Mouse (Mus musculus) forebrain, embryonic 14.5 days (tissue): ENCODE results near the gene Onecut3. TPM values are rescaled to one million over a fixed set of nuclear protein-coding genes. Genes with fewer than 3 reads are reported as not detected.

Experiments used
- ATAC-seq: fragments of 200-750 bp; cut with Nextera tagmentation; 2 replicates; pipeline ENCODE4 v1.8.0; 2017; ENCODE audit warnings: mild to moderate bottlenecking, moderate library complexity
- DNase-seq: peaks from one replicate; pipeline ENCODE4 v3.0.0-alpha.2; 2015; ENCODE audit warnings: low spot score
- H3K27ac ChIP-seq: fragments of 300-500 bp; sonication (generic); 2 replicates; pipeline ENCODE4 v1.5.1; 2014; ENCODE audit warnings: low read depth, mild to moderate bottlenecking, control low read depth, low read length, moderate library complexity
- H3K27me3 ChIP-seq: fragments of 300-500 bp; sonication (generic); replicated peaks from 2 replicates; pipeline ENCODE4 v1.6.1; 2014; ENCODE audit warnings: low read length, control low read depth, mixed read lengths; ENCODE audit not compliant: control insufficient read depth, insufficient read depth
- H3K36me3 ChIP-seq: fragments of 300-500 bp; sonication (generic); 2 replicates; pipeline ENCODE4 v1.6.1; 2014; ENCODE audit warnings: low read length, control low read depth; ENCODE audit not compliant: control insufficient read depth, insufficient read depth
- H3K4me1 ChIP-seq: fragments of 300-500 bp; sonication (generic); 2 replicates; pipeline ENCODE4 v1.6.1; 2014; ENCODE audit warnings: antibody characterized with exemption, low read length, control low read depth; ENCODE audit not compliant: control insufficient read depth, insufficient read depth
- H3K4me2 ChIP-seq: fragments of 300-500 bp; sonication (generic); 2 replicates; pipeline ENCODE4 v1.6.1; 2014; ENCODE audit warnings: mild to moderate bottlenecking, control low read depth, low read length
- H3K4me3 ChIP-seq: fragments of 300-500 bp; sonication (generic); 2 replicates; pipeline ENCODE4 v1.5.1; 2014; ENCODE audit warnings: low read depth, low read length, control low read depth
- H3K9ac ChIP-seq: fragments of 300-500 bp; sonication (generic); 2 replicates; pipeline ENCODE4 v1.6.1; 2014; ENCODE audit warnings: mild to moderate bottlenecking, low read length, control low read depth, moderate library complexity
- H3K9me3 ChIP-seq: fragments of 300-500 bp; sonication (generic); replicated peaks from 2 replicates; pipeline ENCODE4 v1.6.1; 2016; ENCODE audit warnings: low read length, control low read depth, mixed read lengths; ENCODE audit not compliant: control insufficient read depth
- WGBS: fragments of 180-500 bp; shearing (Covaris S2); extraction: QIAGEN DNeasy Blood & Tissue Kit; methylation state at CpG from one replicate; pipeline ENCODE4 v1.1.7; 2014; 5-methylcytosine and 5-hydroxymethylcytosine counted together
- polyA plus RNA-seq: library from polyadenylated mRNA; unstranded; fragments of >200 nt; fragmentation: Nextera tagmentation; extraction: Ambion mirVana; gene quantifications from 2 replicates; pipeline ENCODE4 v1.2.1, GENCODE M21; 2014

The Onecut3 gene
- polyA plus RNA-seq, 1 experiment from 2014 or later, result 0.34 TPM

DNA sequence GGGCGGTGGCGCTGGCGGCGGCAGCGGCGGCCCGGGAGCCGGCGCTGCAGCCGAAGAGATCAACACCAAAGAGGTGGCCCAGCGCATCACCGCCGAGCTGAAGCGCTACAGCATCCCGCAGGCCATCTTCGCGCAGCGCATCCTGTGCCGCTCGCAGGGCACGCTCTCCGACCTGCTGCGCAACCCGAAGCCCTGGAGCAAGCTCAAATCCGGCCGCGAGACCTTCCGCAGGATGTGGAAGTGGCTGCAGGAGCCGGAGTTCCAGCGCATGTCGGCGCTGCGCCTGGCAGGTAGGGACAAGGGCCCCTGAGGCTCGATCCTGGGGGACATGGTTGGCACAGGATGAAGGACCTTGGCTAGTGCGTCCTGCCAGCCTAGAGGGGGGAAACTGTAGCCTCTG, 1.3 kb downstream of the Onecut3 start:
- peaks cover 98% of the 10 kb centered on the region for H3K27me3 ChIP-seq
- H3K4me2 ChIP-seq, result peak overlapping the region; percentile 66; the same call in 1 of the 2 replicates
- peak overlapping the region; percentile 32 for H3K4me3 ChIP-seq
- ATAC-seq, result no peak
- 0% methylated on average over 23 of the region's 35 CpGs for WGBS
- no peaks in the 10 kb centered on the region for H3K9me3 ChIP-seq
- H3K4me1 ChIP-seq, result 0 out of 2 replicates have a peak, but pooled peaks cover 5% of the 10 kb centered on the region
- H3K27ac ChIP-seq, result no peak overlapping the region
- 0 out of 2 replicates have a peak overlapping the region, but pooled peaks have one; percentile 17 for H3K9ac ChIP-seq
- no peaks in the 10 kb centered on the region for H3K36me3 ChIP-seq
- no peak for DNase-seq

DNA sequence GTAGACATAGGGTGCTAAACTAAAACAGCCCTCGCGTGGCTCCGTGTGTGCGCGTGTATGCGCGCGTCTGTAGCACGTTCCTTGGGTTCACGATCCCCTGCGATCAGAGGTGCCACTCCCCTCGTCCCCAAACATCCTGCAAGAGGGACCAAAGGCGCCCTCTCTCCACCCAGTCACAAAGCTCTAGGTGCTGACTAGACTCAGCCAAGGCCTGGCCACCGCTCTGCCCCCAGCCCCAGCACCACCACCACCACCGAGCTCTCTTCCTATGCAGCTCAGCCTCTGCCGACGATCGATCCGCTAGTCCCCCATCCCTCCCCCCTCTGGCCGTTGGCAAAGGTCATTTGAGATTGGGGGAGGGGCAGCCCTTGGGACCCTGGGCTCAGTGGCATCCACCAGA, 1.8 kb downstream of the Onecut3 start:
- Histone ChIP-seq H3K9me3 (no peaks in the 10 kb centered on the region), H3K27ac (no peak overlapping the region), H3K27me3 (peaks cover 98% of the 10 kb centered on the region), H3K4me2 (no peak overlapping the region), H3K4me1 (0 out of 2 replicates have a peak, but pooled peaks cover 5% of the 10 kb centered on the region), H3K9ac (no peak overlapping the region), H3K4me3 (peak overlapping the region; percentile 32), H3K36me3 (no peaks in the 10 kb centered on the region)
- WGBS, result 0% methylated on average over 20 of the region's 20 CpGs
- DNase-seq, result no peak
- ATAC-seq, result no peak

DNA sequence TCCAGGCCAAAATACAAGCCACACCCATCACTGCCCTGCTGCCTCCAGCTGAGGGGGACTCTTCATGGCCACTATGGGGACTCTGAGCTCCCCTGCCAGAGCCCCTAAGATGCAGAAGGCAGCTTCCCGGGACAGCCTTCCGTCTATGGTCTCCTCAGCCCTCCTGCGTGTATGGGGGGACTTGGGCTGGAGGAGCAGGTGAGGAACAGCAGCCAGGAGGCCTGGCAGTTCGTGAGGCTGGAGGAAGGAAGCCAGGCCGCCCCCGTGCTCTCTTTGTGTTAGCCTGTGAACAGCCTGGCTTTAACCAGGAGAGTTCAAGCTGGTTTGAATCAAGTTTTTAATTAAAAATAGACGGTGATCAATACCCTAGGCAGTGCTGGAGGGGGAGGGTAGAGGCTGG, 7.7 kb downstream of the Onecut3 start:
- H3K9ac ChIP-seq, result no peak overlapping the region
- H3K27me3 ChIP-seq, result peaks cover 80% of the 10 kb centered on the region
- WGBS, result 0% methylated on average over 7 of the region's 7 CpGs
- no peaks in the 10 kb centered on the region for H3K9me3 ChIP-seq
- H3K4me2 ChIP-seq, result no peak overlapping the region
- ATAC-seq (no peak), DNase-seq (no peak)
- H3K36me3 ChIP-seq, result no peaks in the 10 kb centered on the region
- no peak overlapping the region for H3K27ac ChIP-seq
- H3K4me1 ChIP-seq, result no peaks in the 10 kb centered on the region
- no peak overlapping the region for H3K4me3 ChIP-seq

DNA sequence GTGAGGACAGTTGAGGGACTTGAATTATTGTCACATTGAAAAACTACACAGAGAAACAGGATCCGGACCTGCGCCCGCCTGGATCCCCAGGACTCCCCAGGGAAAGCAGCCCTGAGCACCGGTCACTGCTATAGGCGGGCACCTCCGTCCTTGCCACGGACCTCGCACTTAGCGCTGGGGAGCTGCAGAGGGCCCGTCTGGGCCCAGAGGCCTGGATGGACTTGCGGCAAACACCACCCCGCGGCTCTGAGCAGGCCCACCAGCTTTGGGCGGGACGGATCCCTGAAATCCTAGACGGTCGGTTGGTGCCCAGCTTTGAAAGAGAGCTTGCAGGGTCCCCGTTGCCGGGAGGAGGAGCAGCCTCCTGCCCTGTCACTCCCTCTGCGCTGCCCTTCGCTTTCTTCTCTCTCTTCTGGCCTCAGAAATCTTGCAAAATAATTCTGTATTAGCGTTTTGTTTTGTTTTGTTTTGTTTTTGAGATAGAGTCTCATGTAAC, 8.2 kb downstream of the Onecut3 start:
- no peak overlapping the region for H3K9ac ChIP-seq

DNA sequence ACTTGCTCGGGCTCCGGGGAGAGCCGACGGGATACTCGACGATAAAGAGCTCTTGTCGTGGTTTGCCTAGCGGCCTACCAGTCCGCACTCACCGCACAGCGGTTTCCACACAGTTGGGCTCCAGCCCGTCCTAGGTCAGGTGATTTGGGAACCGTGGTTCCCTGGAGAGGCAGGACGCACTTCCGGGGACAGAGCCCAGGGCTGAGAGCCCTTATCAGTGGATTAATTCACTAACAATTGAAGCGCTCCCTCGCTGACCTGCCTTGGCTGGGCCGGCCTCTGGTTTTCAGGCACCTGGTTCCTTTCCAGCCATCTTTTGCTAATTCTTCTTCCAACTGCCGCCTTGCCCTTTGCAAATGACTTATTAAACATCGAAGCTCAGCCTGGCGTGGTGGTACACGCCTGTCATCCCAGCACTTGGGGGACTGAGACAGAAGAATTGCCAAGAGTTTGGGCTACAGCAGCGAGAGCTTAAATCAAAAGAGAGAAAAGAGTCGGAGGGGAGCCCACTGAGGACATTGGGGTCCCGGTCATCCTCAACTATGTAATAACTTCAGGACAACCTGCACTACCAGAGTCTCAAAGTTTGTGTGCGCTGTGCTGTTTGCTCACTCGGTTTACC, 9.1 kb downstream of the Onecut3 start:
- no peaks in the 10 kb centered on the region for H3K9me3 ChIP-seq
- no peak overlapping the region for H3K4me3 ChIP-seq
- 1% methylated on average over 27 of the region's 27 CpGs for WGBS
- H3K9ac ChIP-seq, result no peak overlapping the region
- H3K4me2 ChIP-seq, result no peak overlapping the region
- H3K4me1 ChIP-seq, result no peaks in the 10 kb centered on the region
- no peak for ATAC-seq
- H3K36me3 ChIP-seq, result no peaks in the 10 kb centered on the region
- H3K27me3 ChIP-seq, result peaks cover 67% of the 10 kb centered on the region
- no peak overlapping the region for H3K27ac ChIP-seq
- DNase-seq, result no peak

More for the DNA sequence above, 8.2 kb downstream of the Onecut3 start:
- H3K4me2 ChIP-seq, result no peak overlapping the region
- no peak for DNase-seq
- H3K27me3 ChIP-seq, result peaks cover 75% of the 10 kb centered on the region
- ATAC-seq, result no peak
- H3K27ac ChIP-seq, result no peak overlapping the region
- H3K4me1 ChIP-seq, result no peaks in the 10 kb centered on the region
- no peak overlapping the region for H3K4me3 ChIP-seq
- under 1% methylated on average over 22 of the region's 22 CpGs for WGBS
- H3K9me3 ChIP-seq, result no peaks in the 10 kb centered on the region
- no peaks in the 10 kb centered on the region for H3K36me3 ChIP-seq

DNA sequence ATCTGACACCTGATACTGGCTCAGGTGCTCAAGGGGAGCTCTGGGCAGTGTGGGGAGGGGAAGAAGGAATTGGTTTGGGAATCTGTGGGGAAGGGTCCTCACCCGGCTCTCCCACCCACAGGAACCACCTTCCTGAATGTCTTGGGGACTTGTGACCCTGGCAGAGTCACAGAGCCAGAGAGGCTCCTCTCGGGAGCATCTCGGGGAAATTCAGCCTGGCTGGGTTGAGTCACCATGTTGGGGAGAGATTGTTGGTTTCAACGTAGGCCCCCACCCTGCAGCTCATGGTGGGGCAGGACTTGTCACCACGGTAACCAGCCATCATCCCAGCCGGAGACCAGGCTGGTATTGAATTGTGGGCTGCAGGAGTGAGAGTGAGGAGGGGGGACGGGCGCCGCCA, 10.1 kb downstream of the Onecut3 start:
- H3K36me3 ChIP-seq, result no peaks in the 10 kb centered on the region
- no peak overlapping the region for H3K9ac ChIP-seq
- H3K27me3 ChIP-seq, result peaks cover 57% of the 10 kb centered on the region
- H3K27ac ChIP-seq, result no peak overlapping the region
- no peak overlapping the region for H3K4me2 ChIP-seq
- no peak for ATAC-seq
- DNase-seq, result no peak
- peaks cover 2% of the 10 kb centered on the region; the same call in 1 of the 2 replicates for H3K4me1 ChIP-seq
- WGBS, result 0% methylated on average over 9 of the region's 9 CpGs
- H3K4me3 ChIP-seq, result no peak overlapping the region
- H3K9me3 ChIP-seq, result no peaks in the 10 kb centered on the region

DNA sequence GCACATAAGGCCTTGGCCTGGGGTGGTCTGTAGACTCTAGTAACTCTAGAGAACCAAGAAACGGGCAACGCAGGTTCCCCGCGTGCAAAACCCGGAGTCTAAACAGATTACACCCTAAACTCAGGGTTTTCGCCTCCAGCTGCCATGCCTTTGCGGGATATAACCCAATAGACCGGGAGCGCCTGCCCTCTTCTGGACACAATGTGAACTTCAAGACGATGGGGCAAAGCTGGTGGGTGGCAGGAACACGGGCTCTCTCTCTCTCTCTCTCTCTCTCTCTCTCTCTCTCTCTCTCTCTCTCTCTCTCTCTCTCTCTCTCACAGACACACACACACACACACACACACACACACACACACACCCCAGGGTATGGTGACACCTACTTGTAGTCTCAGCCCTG, 11.6 kb downstream of the Onecut3 start:
- Histone ChIP-seq H3K9ac (no peak overlapping the region), H3K4me3 (no peak overlapping the region), H3K4me2 (no peak overlapping the region), H3K36me3 (no peaks in the 10 kb centered on the region), H3K4me1 (peaks cover 2% of the 10 kb centered on the region; the same call in 1 of the 2 replicates), H3K9me3 (no peaks in the 10 kb centered on the region), H3K27me3 (peaks cover 42% of the 10 kb centered on the region), H3K27ac (no peak overlapping the region)
- DNase-seq (peak; percentile 85), ATAC-seq (no peak)
- WGBS, result under 1% methylated on average over 11 of the region's 11 CpGs

DNA sequence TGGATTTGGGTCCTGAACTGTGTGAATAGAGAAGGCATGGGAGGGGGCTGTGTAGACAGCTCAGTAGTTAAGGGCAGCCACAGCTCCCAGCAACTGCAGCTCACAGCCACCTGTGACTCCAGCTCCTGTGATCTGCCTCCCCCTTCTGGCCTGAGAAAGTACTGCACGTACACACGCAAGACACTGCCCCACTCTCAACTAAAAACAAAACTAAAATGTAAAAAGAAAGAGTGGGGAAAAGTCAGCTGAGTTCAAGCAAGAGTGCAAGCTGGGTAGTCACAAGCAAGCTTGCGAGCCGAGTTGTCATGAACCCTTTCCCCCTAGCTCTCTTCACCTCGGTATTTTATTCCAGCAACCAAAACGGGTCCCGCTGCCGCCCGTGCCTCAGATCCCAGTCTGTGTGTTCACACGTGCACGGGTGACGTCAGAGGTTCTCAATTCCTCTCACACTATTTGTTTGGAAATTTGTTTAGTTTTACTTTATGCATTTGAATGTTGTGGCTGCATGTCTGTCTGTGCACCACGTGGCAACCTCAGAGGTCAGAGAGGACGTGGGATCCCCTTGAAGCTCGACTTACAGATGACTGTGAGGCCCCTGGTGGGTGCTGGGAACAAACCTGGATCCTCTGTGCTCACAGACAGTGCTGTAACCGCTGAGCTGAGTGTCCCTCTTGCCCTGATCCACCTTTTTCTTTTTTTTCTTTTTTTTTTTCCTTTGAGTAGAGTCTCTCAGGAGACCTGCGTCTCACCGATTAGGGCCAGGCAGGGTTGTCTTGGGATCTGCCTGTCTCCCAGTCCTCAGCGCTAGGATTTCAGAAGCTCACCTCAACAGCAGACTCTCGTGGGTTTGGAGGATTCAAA, 15.0 kb downstream of the Onecut3 start:
- WGBS, result 12% methylated on average over 20 of the region's 20 CpGs
- H3K27me3 ChIP-seq, result peaks cover 24% of the 10 kb centered on the region
- peak; percentile 50; the same call in 1 of the 2 replicates for ATAC-seq

More for the DNA sequence above, 15.0 kb downstream of the Onecut3 start:
- H3K4me3 ChIP-seq, result peak overlapping the region; percentile 21
- no peaks in the 10 kb centered on the region for H3K36me3 ChIP-seq
- no peaks in the 10 kb centered on the region for H3K9me3 ChIP-seq
- peak; percentile 84 for DNase-seq
- peaks cover 2% of the 10 kb centered on the region; the same call in 1 of the 2 replicates for H3K4me1 ChIP-seq
- H3K4me2 ChIP-seq, result peak overlapping the region; percentile 51
- 0 out of 2 replicates have a peak overlapping the region, but pooled peaks have one; percentile 21 for H3K9ac ChIP-seq
- no peak overlapping the region for H3K27ac ChIP-seq
